Mouse (Mus musculus) heart, embryonic 13.5 days (tissue): Measurements from ENCODE around the gene Fbf1. TPM values are rescaled to one million over a fixed set of nuclear protein-coding genes. Genes with fewer than 3 reads are reported as not detected.
"Not testable (repeated sequence)": the region's sequence is repeated elsewhere in the genome, so short reads cannot be mapped to it uniquely, and the experiment has no call there.

ENCODE experiments used
- ATAC-seq: fragments of 200-750 bp; cut with Nextera tagmentation; 2 replicates; pipeline ENCODE4 v1.8.0; 2017; ENCODE audit warnings: moderate TSS enrichment; ENCODE audit not compliant: insufficient number of reproducible peaks, low FRiP score, low TSS enrichment; ENCODE audit errors: extremely low read depth
- H3K27ac ChIP-seq: fragments of 300-500 bp; sonication (generic); replicated peaks from 2 replicates; pipeline ENCODE4 v1.5.1; 2015; ENCODE audit warnings: moderate library complexity, mild to moderate bottlenecking, inconsistent platforms
- H3K27me3 ChIP-seq: fragments of 300-500 bp; sonication (generic); replicated peaks from 2 replicates; pipeline ENCODE4 v1.6.1; 2015; ENCODE audit warnings: mild to moderate bottlenecking, inconsistent platforms
- H3K36me3 ChIP-seq: fragments of 300-500 bp; sonication (generic); 2 replicates; pipeline ENCODE4 v1.6.1; 2015; ENCODE audit warnings: mild to moderate bottlenecking, inconsistent platforms
- H3K4me1 ChIP-seq: fragments of 300-500 bp; sonication (generic); 2 replicates; pipeline ENCODE4 v1.6.1; 2015; ENCODE audit warnings: inconsistent platforms
- H3K4me2 ChIP-seq: fragments of 300-500 bp; sonication (generic); 2 replicates; pipeline ENCODE4 v1.6.1; 2015; ENCODE audit warnings: inconsistent platforms, mild to moderate bottlenecking, moderate library complexity
- H3K4me3 ChIP-seq: fragments of 300-500 bp; sonication (generic); 2 replicates; pipeline ENCODE4 v1.5.1; 2015; ENCODE audit warnings: moderate library complexity, mild to moderate bottlenecking, inconsistent platforms
- H3K9ac ChIP-seq: fragments of 300-500 bp; sonication (generic); 2 replicates; pipeline ENCODE4 v1.6.1; 2015; ENCODE audit warnings: inconsistent platforms, mild to moderate bottlenecking, moderate library complexity
- H3K9me3 ChIP-seq: fragments of 300-500 bp; sonication (generic); 2 replicates; pipeline ENCODE4 v1.6.1; 2016; ENCODE audit warnings: inconsistent platforms
- WGBS: fragments of 180-500 bp; shearing (Covaris S2); methylation state at CpG from one replicate; pipeline ENCODE4 v1.1.7; 2015; ENCODE audit warnings: mixed read lengths; 5-methylcytosine and 5-hydroxymethylcytosine counted together
- polyA plus RNA-seq: library from polyadenylated mRNA; unstranded; fragments of >200 nt; fragmentation: Nextera tagmentation; extraction: Ambion mirVana; gene quantifications from 2 replicates; pipeline ENCODE4 v1.2.1, GENCODE M21; 2015

Gene Fbf1
- polyA plus RNA-seq, 1 experiment from 2014 or later: 24.4 TPM

GRCm38 (mm10) chr11:116132366-116133333 is 35.3 kb downstream of the Fbf1 start:
- H3K27ac ChIP-seq: no peak overlapping the region
- H3K9me3 ChIP-seq: no peaks in the 10 kb centered on the region
- no peaks in the 10 kb centered on the region for H3K27me3 ChIP-seq
- H3K4me3 ChIP-seq: no peak overlapping the region
- H3K4me2 ChIP-seq: no peak overlapping the region
- peaks cover 51% of the 10 kb centered on the region for H3K36me3 ChIP-seq
- H3K9ac ChIP-seq: no peak overlapping the region
- no peak for ATAC-seq
- peaks cover 32% of the 10 kb centered on the region for H3K4me1 ChIP-seq
- 81% methylated on average over 16 of the region's 16 CpGs for WGBS

- Histone ChIP-seq H3K9ac (peak overlapping the region; percentile 90), H3K4me1 (peaks cover 38% of the 10 kb centered on the region), H3K27me3 (no peaks in the 10 kb centered on the region), H3K36me3 (peaks cover 57% of the 10 kb centered on the region), H3K9me3 (no peaks in the 10 kb centered on the region), H3K4me3 (peak overlapping the region; percentile 73), H3K27ac (peak overlapping the region; percentile 96), H3K4me2 (peak overlapping the region; percentile 79)
- ATAC-seq: no peak
- 77% methylated on average over 15 of the region's 15 CpGs for WGBS
Measured at GRCm38 (mm10) chr11:116131349-116132170, 36.4 kb downstream of the Fbf1 start.

GRCm38 (mm10) chr11:116130488-116131205 is 37.3 kb downstream of the Fbf1 start, which contains the start of gene Trim65:
Trim65 (minus strand) TSS chr11:116131128.
- H3K36me3 ChIP-seq: peaks cover 59% of the 10 kb centered on the region
- no peaks in the 10 kb centered on the region for H3K27me3 ChIP-seq
- peaks cover 38% of the 10 kb centered on the region for H3K4me1 ChIP-seq
- peak within 1 kb of the TSS; percentile 96 for H3K27ac ChIP-seq
- peak within 1 kb of the TSS; percentile 73 for H3K4me3 ChIP-seq
- peak within 1 kb of the TSS; percentile 90 for H3K9ac ChIP-seq
- H3K4me2 ChIP-seq: peak within 1 kb of the TSS; percentile 79
- ATAC-seq: peak; percentile 59
- no peaks in the 10 kb centered on the region for H3K9me3 ChIP-seq
- WGBS: under 1% methylated on average over 69 of the region's 69 CpGs

GRCm38 (mm10) chr11:116129993-116130487 is 37.9 kb downstream of the Fbf1 start:
- Histone ChIP-seq H3K27ac (peak overlapping the region; percentile 96), H3K4me2 (peak overlapping the region; percentile 79), H3K36me3 (peaks cover 59% of the 10 kb centered on the region), H3K9me3 (no peaks in the 10 kb centered on the region), H3K4me3 (peak overlapping the region; percentile 73), H3K4me1 (peaks cover 38% of the 10 kb centered on the region), H3K9ac (peak overlapping the region; percentile 90), H3K27me3 (no peaks in the 10 kb centered on the region)
- WGBS: 38% methylated on average over 8 of the region's 8 CpGs
- ATAC-seq: no peak

- Histone ChIP-seq H3K9ac (peak overlapping the region; percentile 90), H3K4me3 (no peak overlapping the region), H3K27me3 (no peaks in the 10 kb centered on the region), H3K4me2 (peak overlapping the region; percentile 79), H3K9me3 (no peaks in the 10 kb centered on the region), H3K27ac (no peak overlapping the region; the same call in 1 of the 2 replicates), H3K4me1 (peaks cover 38% of the 10 kb centered on the region), H3K36me3 (peaks cover 56% of the 10 kb centered on the region)
- ATAC-seq: no peak
- WGBS: 80% methylated on average over 9 of the region's 9 CpGs
Measured at GRCm38 (mm10) chr11:116129091-116129790, 38.7 kb downstream of the Fbf1 start.

- Histone ChIP-seq H3K4me1 (peaks cover 38% of the 10 kb centered on the region), H3K27me3 (no peaks in the 10 kb centered on the region), H3K4me2 (peak overlapping the region; percentile 49; the same call in 1 of the 2 replicates), H3K27ac (peak overlapping the region; percentile 73), H3K9me3 (no peaks in the 10 kb centered on the region), H3K36me3 (peaks cover 55% of the 10 kb centered on the region), H3K9ac (peak overlapping the region; percentile 65), H3K4me3 (no peak overlapping the region)
- 82% methylated on average over 9 of the region's 9 CpGs for WGBS
- ATAC-seq: no peak
Measured at GRCm38 (mm10) chr11:116127986-116128385, 40.0 kb downstream of the Fbf1 start.

- H3K4me2 ChIP-seq: peak within 1 kb of the TSS; percentile 49
- peak within 1 kb of the TSS; percentile 73 for H3K27ac ChIP-seq
- H3K36me3 ChIP-seq: peaks cover 55% of the 10 kb centered on the region
- H3K27me3 ChIP-seq: no peaks in the 10 kb centered on the region
- WGBS: 29% methylated on average over 23 of the region's 23 CpGs
- peak within 1 kb of the TSS; percentile 17; the same call in 1 of the 2 replicates for H3K4me3 ChIP-seq
- peak within 1 kb of the TSS; percentile 65 for H3K9ac ChIP-seq
- ATAC-seq: peak; percentile 55
- peaks cover 38% of the 10 kb centered on the region for H3K4me1 ChIP-seq
- H3K9me3 ChIP-seq: no peaks in the 10 kb centered on the region
Measured at GRCm38 (mm10) chr11:116127156-116127980, 40.6 kb downstream of the Fbf1 start, which contains the start of gene Trim47. Trim47 (minus strand) TSS chr11:116127210.

- H3K27ac ChIP-seq: no peak overlapping the region
- WGBS: 93% methylated on average over 15 of the region's 15 CpGs
- no peak overlapping the region for H3K4me2 ChIP-seq
- H3K27me3 ChIP-seq: no peaks in the 10 kb centered on the region
- peaks cover 52% of the 10 kb centered on the region for H3K36me3 ChIP-seq
- H3K9ac ChIP-seq: no peak overlapping the region
- ATAC-seq: no peak
- peaks cover 31% of the 10 kb centered on the region for H3K4me1 ChIP-seq
- no peak overlapping the region for H3K4me3 ChIP-seq
- H3K9me3 ChIP-seq: no peaks in the 10 kb centered on the region
Measured at GRCm38 (mm10) chr11:116126261-116126660, 41.7 kb downstream of the Fbf1 start.

GRCm38 (mm10) chr11:116121731-116122245 is 46.2 kb downstream of the Fbf1 start:
- WGBS: 91% methylated on average over 8 of the region's 8 CpGs

More at GRCm38 (mm10) chr11:116121731-116122245, 46.2 kb downstream of the Fbf1 start:
- H3K4me1 ChIP-seq, H3K9ac ChIP-seq, ATAC-seq, H3K9me3 ChIP-seq, H3K4me2 ChIP-seq, H3K27me3 ChIP-seq, H3K27ac ChIP-seq, H3K4me3 ChIP-seq: not testable (repeated sequence)
- peaks cover 57% of the 10 kb centered on the region for H3K36me3 ChIP-seq
